In genomic region chr10:62275235-62275634, GRCm38 (mm10) we compare ENCODE assay signal across 8 mouse cellular contexts. TPM values are rescaled to one million over a fixed set of nuclear protein-coding genes. Genes with fewer than 3 reads are reported as not detected.
DNase-seq lines count a peak whose midpoint lies in the region; ATAC-seq and TF ChIP-seq lines count a peak whose summit lies in the region.

No protein-coding gene starts in this region.

- ATAC-seq in forebrain, embryonic 14.5 days = no peak
- no peak for ATAC-seq in forebrain, embryonic 15.5 days (replicated peaks)
- peak; percentile 76 for ATAC-seq in common myeloid progenitor, adult 5-6 weeks (replicated peaks; ENCODE audit: low read depth, poor library complexity, severe bottlenecking)
- no peak for ATAC-seq in midbrain, postnatal 0 days (ENCODE audit: low FRiP score)

- H3K4me2 ChIP-seq in forebrain, embryonic 14.5 days (ENCODE audit: low read length) = no peak overlapping the region
- H3K4me2 ChIP-seq in forebrain, embryonic 15.5 days (replicated peaks) = no peak overlapping the region
- H3K4me2 ChIP-seq in midbrain, postnatal 0 days (ENCODE audit: low read depth, low read length, poor library complexity, severe bottlenecking) = no peak overlapping the region

- no peak overlapping the region for H3K9ac ChIP-seq in forebrain, embryonic 14.5 days (ENCODE audit: low read length)
- H3K9ac ChIP-seq in forebrain, embryonic 15.5 days (replicated peaks) = no peak overlapping the region
- H3K9ac ChIP-seq in midbrain, postnatal 0 days (replicated peaks; ENCODE audit: low read length, poor library complexity, severe bottlenecking) = no peak overlapping the region

- peak; percentile 88 for TF ChIP-seq CTCF in midbrain, postnatal 0 days (IDR thresholded peaks at IDR 0.05)

- no peak overlapping the region for H3K4me3 ChIP-seq in forebrain, embryonic 14.5 days (ENCODE audit: low read depth, low read length)
- H3K4me3 ChIP-seq in forebrain, embryonic 15.5 days = no peak overlapping the region
- H3K4me3 ChIP-seq in midbrain, postnatal 0 days (ENCODE audit: low read depth, low read length) = no peak overlapping the region

- DNase-seq in forebrain, embryonic 14.5 days (ENCODE audit: low spot score) = peak; percentile 78
- DNase-seq in adipocyte (ENCODE audit: low spot score) = peak; percentile 85
- peak; percentile 38 to 76 for DNase-seq in heart, adult 9 months (ENCODE audit: low spot score in 2 of 2)
- peak; percentile 69 for DNase-seq in left cerebral cortex, adult 11 months (ENCODE audit: low spot score)
- DNase-seq in midbrain, postnatal 0 days (ENCODE audit: low spot score) = peak; percentile 86
- peak; percentile 82 for DNase-seq in splenic B cell, adult 2 months (ENCODE audit: low read depth, low spot score)

- no peaks in the 10 kb centered on the region for H3K27me3 ChIP-seq in forebrain, embryonic 14.5 days (replicated peaks; ENCODE audit: control insufficient read depth, insufficient read depth, low read length)
- no peaks in the 10 kb centered on the region for H3K27me3 ChIP-seq in forebrain, embryonic 15.5 days
- H3K27me3 ChIP-seq in midbrain, postnatal 0 days (ENCODE audit: insufficient read depth, low read length) = no peaks in the 10 kb centered on the region
- H3K27me3 ChIP-seq in splenic B cell, adult 2 months (ENCODE audit: control insufficient read depth, insufficient read depth, low read length, poor library complexity, severe bottlenecking) = no peaks in the 10 kb centered on the region

- peaks cover 33% of the 10 kb centered on the region; the same call in 1 of the 2 replicates for H3K36me3 ChIP-seq in forebrain, embryonic 14.5 days (ENCODE audit: control insufficient read depth, insufficient read depth, low read length)
- H3K36me3 ChIP-seq in forebrain, embryonic 15.5 days = peaks cover 23% of the 10 kb centered on the region
- peaks cover 51% of the 10 kb centered on the region for H3K36me3 ChIP-seq in midbrain, postnatal 0 days (ENCODE audit: insufficient read depth, low read length)
- H3K36me3 ChIP-seq in splenic B cell, adult 2 months (ENCODE audit: control insufficient read depth, insufficient read depth, low read length, poor library complexity, severe bottlenecking) = peaks cover 8% of the 10 kb centered on the region; the same call in 1 of the 2 replicates

- no peaks in the 10 kb centered on the region for H3K4me1 ChIP-seq in forebrain, embryonic 14.5 days (ENCODE audit: control insufficient read depth, insufficient read depth, low read length)
- H3K4me1 ChIP-seq in forebrain, embryonic 15.5 days = no peaks in the 10 kb centered on the region
- no peaks in the 10 kb centered on the region for H3K4me1 ChIP-seq in midbrain, postnatal 0 days (ENCODE audit: insufficient read depth, low read length)

- H3K9me3 ChIP-seq in forebrain, embryonic 14.5 days (replicated peaks; ENCODE audit: control insufficient read depth, low read length) = no peaks in the 10 kb centered on the region
- H3K9me3 ChIP-seq in forebrain, embryonic 15.5 days = no peaks in the 10 kb centered on the region
- no peaks in the 10 kb centered on the region for H3K9me3 ChIP-seq in midbrain, postnatal 0 days (ENCODE audit: low read length)

- no peak overlapping the region for H3K27ac ChIP-seq in forebrain, embryonic 14.5 days (ENCODE audit: low read depth, low read length)
- no peak overlapping the region for H3K27ac ChIP-seq in forebrain, embryonic 15.5 days (replicated peaks)
- H3K27ac ChIP-seq in midbrain, postnatal 0 days (ENCODE audit: low read depth, low read length) = no peak overlapping the region

- 36% methylated on average over 4 of the region's 4 CpGs for WGBS in forebrain, embryonic 14.5 days
- 43% methylated on average over 4 of the region's 4 CpGs for WGBS in forebrain, embryonic 15.5 days
- WGBS in midbrain, postnatal 0 days = 36% methylated on average over 4 of the region's 4 CpGs

RNA-seq across cellular contexts. Expression of gene Tacr2, which starts 23.0 kb away (rescaled TPM):
- polyA plus RNA-seq in forebrain, embryonic 14.5 days (2014; fragmentation: Nextera tagmentation; extraction: Ambion mirVana) = not detected in 2 replicates
- polyA plus RNA-seq in forebrain, embryonic 15.5 days (2015; fragmentation: Nextera tagmentation; extraction: Ambion mirVana) = not detected in 2 replicates
- not detected in 2 replicates for total RNA-seq in common myeloid progenitor, adult 5-6 weeks (2017)
- total RNA-seq in midbrain, postnatal 0 days (2014; rRNA removed) = not detected in 2 replicates
- polyA plus RNA-seq in midbrain, postnatal 0 days (2015; fragmentation: Nextera tagmentation; extraction: Ambion mirVana) = 0.06 TPM in 1 of 2 replicates, not detected in the other

RNA-seq across cellular contexts. Expression of gene Tspan15, which starts 44.2 kb away (rescaled TPM):
- 10.1 and 13.7 TPM in 2 replicates for polyA plus RNA-seq in forebrain, embryonic 14.5 days (2014; fragmentation: Nextera tagmentation; extraction: Ambion mirVana)
- polyA plus RNA-seq in forebrain, embryonic 15.5 days (2015; fragmentation: Nextera tagmentation; extraction: Ambion mirVana) = 14.4 and 17.0 TPM in 2 replicates
- total RNA-seq in common myeloid progenitor, adult 5-6 weeks (2017) = 0.32 and 3.6 TPM in 2 replicates
- 13.8 and 20.2 TPM in 2 replicates for total RNA-seq in midbrain, postnatal 0 days (2014; rRNA removed)
- 17.0 and 19.0 TPM in 2 replicates for polyA plus RNA-seq in midbrain, postnatal 0 days (2015; fragmentation: Nextera tagmentation; extraction: Ambion mirVana)
